Mouse (Mus musculus) 416B (cell line): ENCODE results near the gene Ccdc122.

Experiments
- DNase-seq: peaks from one replicate; pipeline ENCODE4 v3.0.0; 2011; ENCODE audit warnings: low read depth

Ccdc122 gene

GRCm38 (mm10) chr14:77130612-77131011 is 94.0 kb downstream of the Ccdc122 start:
- no peak for DNase-seq

DNA sequence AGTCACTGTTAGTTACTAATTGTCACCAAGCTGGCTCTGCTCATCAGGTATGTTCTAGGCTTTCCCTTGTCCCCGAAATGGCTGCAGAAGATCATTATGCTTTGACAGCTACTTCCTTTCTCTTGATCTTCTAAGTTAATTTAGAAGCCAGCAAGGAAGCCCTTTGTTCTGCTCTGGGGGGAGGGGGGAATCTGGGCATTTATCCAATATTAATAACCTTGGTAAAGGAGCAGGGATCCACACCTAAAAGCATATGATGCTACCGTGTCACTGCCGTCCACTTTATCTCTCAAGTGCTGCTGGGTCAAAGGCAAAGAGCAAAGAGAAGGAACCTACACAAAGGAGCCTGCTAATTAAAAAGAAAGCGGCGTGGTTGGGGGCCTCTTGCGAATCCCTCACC is 100.4 kb downstream of the Ccdc122 start:
- no peak for DNase-seq

- peak; percentile 90 for DNase-seq
Observed at GRCm38 (mm10) chr14:77141324-77142282, 105.0 kb downstream of the Ccdc122 start.

DNA sequence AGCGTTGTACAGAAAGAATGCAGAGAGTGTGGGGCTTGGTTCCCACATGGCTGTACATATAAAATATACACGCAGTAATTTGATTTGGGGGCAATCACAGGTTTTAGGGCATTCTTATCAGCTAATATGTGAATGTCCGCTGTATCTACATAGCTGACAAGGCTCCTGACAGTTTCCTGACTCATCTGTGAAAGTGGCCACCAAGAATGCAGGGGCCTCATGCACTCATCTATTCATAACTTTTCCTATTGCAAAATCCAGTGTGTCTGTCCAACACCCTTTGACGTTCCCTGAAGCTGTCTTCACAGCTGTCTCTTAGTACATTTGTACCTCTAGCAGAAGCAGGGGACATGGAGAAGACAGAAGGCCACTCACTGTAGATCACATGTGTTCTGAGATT is 108.5 kb downstream of the Ccdc122 start:
- DNase-seq = no peak

- no peak for DNase-seq
Observed at GRCm38 (mm10) chr14:77147635-77148034, 111.1 kb downstream of the Ccdc122 start.

GRCm38 (mm10) chr14:77150556-77150955 is 114.0 kb downstream of the Ccdc122 start:
- no peak for DNase-seq

DNA sequence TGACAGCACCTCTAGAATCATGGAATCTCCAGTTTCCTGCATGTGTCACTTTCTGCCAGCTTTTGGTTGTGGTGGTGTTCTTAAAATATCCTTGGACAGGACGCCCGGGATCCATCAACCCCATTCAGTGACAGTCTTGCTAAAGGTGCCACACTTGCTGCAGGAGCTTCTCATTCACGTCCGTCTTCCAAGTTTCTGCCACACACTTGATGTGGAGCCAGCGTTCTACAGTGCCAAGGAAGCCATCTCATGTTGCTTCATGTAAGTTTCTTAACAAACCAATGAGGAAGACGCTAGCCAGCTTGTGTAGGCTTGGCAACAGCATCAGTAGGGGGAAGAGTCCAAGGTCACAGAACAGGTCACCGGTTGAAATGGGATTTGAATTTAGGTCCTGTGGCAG is 114.9 kb downstream of the Ccdc122 start:
- no peak for DNase-seq

DNA sequence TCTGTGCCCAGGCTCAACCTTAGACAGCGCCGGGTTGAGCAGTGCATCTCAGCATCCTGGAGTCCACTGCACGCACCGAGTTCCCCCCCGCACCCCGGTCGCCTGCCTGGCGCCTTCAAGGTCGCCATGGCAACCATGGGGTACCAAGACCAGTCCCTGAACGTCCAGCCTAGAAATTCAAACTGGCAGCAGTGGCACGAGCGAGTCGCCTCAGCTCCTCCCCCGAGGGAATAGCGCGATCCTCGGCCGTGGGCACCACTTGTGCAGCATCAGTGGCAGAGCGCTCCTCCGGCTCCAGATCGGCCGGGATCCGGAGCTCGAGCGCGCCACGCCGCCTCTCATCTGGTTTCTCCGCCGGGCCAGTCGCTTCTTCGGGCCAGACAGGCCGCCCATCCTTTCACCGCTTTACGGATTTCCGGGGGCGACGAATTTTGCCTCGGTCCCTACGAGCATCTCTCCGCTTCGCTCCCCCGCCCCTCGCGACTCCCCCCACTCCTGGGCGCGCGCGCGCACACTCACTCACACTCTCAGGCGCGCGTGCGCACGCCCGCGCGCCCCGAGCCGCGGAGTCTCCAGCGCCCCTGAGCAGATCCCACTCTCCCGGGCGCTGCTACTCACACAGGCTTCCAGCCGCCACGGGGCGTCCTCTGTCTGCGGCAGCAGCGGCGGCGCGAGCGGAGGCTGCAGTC is 119.8 kb downstream of the Ccdc122 start, which contains the start of gene Enox1:
Gene Enox1, plus strand, starts transcription at position 542 of the 689 bp plus-strand sequence.
- no peak for DNase-seq

DNA sequence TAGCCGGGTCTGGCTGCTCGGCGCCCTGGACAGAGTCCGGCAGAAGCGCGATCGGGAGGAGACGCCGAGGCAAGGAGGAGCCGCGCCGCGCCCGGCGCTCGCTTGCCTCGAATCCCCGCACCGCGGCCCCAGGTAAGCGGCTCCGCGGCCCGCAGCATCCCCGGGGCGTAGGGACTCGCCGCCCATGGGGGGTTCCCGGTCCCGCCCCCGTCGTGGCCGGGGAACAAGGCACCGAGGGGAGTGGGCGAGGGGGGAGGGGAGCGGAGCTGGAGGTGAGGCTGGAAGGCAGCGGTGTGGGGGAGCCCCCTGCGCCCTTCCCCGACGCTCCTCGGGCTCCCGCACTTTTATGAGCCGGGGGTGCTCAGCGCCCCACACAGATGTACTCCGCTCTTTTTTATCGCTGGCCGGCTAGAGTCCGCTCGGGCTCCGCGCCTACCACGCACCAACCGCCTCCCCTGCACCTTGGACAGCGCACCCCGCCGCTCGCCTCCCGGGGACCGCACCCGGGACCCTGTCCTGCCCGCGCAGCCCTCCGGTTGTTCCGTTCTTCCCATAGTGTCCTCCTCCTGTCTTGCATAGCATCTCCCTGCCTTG is 120.4 kb downstream of the Ccdc122 start:
- DNase-seq = no peak

DNA sequence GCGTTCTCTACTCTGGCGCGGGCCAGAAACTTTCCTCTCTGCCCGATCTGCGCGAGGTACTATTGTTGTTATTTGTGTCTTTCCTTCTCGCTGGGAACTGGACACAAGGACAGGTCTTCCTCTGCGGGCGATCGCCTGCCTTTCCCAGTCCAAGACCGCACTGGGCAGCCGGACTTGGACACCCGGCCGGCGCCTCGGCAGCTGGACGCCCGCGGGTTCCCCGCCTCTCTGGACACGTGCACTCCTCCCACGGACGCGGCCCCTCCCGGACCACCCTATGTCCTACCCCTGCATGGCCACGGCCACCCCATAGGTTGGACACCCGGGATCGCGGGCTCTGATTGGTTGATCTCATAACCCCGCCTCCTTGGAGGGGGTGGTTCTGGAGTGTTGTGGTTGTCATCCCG is 120.9 kb downstream of the Ccdc122 start:
- no peak for DNase-seq

GRCm38 (mm10) chr14:77159397-77159796 is 122.8 kb downstream of the Ccdc122 start:
- no peak for DNase-seq
